Mouse (Mus musculus) kidney, adult 2 months (tissue): ENCODE results near the gene Ubtd2.

Experiments
- CTCF ChIP-seq: fragments of 200-500 bp; conservative IDR thresholded peaks from 2 replicates; pipeline ENCODE4 v1.5.1; 2011; ENCODE audit warnings: low read depth, mild to moderate bottlenecking, control low read depth, low read length, moderate library complexity, mixed read lengths; ENCODE audit not compliant: insufficient read depth, insufficient read length
- POLR2A ChIP-seq: fragments of 200-500 bp; IDR thresholded peaks from one replicate; pipeline ENCODE4 v1.6.1; 2011; ENCODE audit warnings: low read depth, low read length, control low read depth

DNA sequence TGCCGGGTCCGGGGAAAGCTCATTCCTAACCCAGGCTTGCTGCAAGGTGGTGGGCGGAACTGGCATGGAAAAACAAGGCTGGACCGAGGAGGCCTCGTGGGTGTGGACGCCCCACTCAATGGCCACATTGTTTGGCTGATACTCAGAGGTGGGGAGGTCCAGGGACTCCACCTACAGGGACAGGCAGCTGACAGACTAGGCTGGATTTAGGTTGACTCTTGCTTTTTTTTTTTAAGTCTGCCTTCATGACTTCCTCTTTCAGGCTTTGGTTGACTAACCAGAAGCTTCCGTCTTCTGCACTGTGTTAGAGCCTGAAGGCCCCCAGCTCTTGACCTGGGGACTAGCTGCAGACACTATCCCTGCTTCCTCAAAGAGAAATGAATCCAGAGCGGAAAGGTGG is 109.9 kb downstream of the Ubtd2 start:
- TF ChIP-seq POLR2A (no peak), CTCF (no peak)
